Mouse (Mus musculus) monocyte, adult 2 months (primary cell): ENCODE results near the gene Zdhhc18.

ENCODE experiments used
- DNase-seq, 2 experiments: peaks; one replicate each; pipeline ENCODE4 v3.0.0; 2022; ENCODE audit warnings: low spot score in 2 of 2, low read depth in 1 of 2

The Zdhhc18 gene

DNA sequence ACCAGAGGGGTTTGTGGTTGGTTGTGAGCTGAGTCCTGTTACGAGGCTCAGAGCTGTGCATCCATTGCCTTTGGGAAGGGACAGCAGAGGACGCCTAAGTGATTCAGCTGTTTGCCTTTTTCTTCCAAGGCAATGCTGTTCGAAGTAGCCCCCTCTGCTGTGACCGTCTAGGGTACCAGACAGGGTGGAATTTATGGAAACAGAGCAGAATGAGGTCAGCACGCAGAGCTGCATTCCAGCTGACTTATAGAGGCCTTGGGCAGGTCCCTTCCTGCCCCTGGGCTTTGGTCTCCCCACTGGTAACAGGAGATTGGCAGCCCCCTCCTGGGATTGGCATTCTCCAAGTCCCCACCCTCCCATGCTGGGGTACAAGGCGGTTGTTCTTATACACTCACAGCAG, 45.1 kb downstream of the Zdhhc18 start:
- no peak for DNase-seq

DNA sequence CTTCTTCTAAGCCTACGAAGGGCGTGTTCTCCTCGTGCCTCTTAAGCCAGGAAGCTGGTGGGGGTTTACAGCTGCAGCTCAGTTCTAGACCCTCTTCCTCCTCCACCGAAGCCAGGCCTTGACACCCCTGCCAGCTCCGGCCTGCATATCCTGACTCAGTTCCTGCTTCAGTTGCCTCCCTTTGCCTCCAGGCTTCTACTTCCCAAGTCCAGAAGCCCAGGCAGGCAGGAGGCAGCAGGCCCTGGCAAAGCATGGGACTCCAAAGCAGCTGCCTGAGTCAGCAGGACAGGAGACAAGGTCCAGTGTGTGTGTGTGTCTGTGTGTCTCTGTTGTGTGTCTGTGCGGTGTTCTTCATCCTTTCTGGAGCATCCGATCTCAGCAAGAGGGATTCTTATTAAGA, 45.8 kb downstream of the Zdhhc18 start:
- no peak for DNase-seq

DNA sequence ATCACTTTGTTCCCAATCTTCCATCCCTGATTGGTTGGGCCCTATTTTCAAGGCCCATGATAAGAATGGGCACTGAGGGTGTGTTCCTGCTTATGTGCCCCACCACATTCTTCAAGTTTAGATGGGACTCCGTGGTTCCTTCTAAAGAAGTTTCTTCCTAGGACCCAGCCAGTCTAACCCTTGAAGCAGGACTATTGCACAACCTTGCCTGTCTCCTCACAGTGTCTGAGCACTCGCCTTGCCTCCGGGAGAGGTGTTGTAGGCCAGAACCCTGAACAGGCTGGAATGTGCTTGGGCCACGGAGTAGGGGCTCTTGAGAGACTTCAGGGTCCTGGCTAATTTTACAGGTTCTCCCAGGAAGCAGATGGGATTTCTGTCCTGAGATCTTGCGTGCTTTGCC, 46.9 kb downstream of the Zdhhc18 start:
- no peak for DNase-seq

DNA sequence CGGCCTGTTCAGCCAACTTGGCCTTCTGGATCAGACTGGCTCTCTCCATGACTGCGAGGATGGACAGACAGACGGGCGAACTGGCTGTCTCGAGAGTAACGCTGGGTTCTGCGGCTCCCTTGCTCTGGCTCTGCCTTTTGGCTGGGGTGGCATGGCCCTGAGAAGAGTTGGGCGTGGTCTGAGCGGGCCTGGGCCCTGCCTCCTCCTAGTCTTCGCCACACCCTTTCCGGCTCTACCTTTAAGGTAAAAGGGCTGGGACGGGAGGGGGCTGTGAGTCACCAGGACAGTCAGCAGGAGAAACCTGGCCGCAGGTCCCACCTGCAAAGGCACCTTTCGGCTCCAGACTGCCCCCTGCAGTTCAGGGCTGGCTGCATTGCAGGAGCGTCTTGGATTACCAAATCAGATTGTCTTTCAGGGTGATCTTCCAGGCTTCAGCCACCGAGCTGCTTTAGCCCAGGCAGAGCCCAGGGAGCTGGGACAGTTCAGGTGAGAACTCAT, 48.2 kb downstream of the Zdhhc18 start, which contains the start of gene Sfn:
Gene Sfn (minus strand): TSS at position 448 of the 498 bp plus-strand sequence.
- no peak for DNase-seq

DNA sequence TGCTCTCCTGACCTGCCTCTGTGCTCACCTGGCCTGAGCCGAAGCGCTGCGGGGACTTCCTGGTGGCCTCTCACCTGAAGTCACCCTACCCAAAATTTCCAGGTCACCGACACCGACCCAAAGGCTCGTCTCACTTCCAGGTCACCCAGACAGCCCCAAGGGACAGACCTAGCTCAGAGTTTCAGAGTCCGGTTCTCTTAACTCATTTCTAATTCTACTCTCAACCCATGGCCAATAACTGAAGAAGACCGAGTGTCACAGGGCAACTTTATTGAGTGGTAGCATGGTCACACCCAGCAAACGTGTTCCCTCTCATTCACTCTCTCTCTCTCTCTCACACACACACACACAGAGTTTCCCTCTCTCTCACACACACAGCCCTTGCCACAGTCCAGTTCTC, 49.6 kb downstream of the Zdhhc18 start:
- DNase-seq: no peak

DNA sequence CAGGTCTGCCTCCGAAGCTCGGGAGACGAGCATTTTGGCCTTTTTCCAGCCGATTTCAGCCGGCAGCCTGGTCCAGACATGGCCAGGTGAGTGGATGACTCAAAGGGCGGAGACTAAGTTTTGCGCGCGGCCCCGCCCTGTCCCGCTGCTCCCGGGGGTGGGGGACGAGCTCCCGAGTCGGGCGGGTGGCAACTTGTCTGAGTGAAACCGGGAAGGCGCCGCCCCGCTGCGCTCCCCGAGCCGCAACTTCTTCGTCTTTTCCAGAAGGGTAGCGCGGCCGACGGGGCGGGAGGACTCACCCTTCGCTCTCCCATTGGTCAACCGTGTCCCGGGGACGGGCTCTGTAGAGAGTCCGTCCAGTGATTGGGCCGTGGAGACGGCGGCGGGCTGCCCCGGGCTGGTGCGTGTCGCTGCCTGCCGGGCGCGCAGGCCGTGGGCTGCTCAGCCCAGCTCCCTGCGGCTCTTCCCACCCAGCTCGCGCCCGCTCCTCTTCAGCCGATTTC, 50.3 kb downstream of the Zdhhc18 start:
- DNase-seq: peak; percentile 47 to 73

DNA sequence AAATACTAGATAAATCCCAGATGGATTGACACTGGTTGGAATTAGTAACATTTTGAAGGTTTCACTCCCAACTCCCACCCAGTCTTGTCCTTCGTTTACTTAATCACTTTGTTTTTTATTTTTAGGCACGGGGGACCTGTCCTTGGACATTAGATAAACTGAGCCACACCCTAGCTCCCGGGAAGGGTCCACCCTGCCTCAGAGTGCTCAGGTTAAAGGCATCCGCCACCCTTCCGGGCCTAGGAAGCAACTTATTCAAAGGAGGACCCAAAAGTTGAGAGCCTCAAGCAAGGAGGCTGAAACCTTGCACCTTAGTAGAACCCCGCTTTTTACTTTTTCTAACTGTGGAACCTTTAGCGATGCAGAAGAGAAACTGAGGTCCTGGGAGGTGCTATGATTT, 50.8 kb downstream of the Zdhhc18 start:
- DNase-seq: no peak

DNA sequence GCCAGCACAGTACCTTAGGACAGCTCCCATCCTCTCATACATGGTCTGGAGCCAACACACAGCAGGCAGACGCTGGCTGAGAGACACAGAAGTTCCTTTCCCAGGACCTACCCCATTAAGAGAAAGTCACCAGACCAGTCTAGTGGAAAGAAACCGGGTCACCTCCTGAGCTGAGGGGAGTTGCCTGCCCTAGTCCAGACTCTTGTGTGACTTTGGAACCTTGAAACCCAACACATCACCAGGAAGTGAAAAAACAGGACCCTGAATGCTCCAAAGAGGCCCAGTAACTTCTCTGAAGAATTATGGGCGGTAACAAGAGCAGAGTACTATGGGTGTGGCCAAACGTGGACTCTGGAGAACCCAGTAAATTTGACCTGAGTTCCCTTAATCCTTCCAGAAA, 51.3 kb downstream of the Zdhhc18 start:
- DNase-seq: no peak

DNA sequence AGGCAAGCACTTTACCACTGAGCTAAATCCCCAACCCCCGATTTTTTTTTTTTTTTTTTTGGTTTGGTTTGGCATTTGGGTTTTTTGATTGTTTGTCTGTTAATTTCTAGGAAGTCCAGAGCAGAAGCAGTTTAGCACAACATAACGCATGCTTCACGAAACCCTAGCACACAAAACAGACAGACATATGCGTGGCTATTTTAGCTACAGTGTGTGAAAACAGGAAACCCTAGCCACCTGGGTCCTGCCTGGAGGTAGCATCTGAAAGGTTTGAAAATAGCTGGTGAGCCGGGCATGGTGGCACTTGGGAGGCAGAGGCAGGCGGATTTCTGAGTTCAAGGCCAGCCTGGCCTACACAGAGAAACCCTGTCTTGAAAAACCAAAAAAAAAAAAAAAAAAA, 53.9 kb downstream of the Zdhhc18 start:
- no peak for DNase-seq

DNA sequence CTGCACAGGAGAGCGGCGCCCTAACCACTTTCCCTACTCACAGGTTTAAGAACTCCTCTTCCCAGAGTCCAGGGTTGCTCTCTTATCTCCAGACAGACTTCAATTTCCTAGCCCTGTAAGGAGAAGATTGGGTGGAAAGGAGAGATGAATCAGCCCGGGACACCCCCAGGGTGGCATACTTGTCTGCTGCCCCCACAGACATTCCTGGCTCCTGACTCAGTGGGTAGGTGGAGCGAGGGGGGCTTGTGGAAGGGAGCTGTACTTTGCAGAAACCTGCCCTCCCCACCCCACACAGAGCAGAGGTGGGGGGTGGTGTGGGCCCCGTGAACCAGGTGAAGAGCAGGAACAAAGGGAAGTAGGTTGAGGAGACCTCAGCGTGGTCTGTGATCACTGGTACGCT, 54.4 kb downstream of the Zdhhc18 start:
- DNase-seq: no peak

DNA sequence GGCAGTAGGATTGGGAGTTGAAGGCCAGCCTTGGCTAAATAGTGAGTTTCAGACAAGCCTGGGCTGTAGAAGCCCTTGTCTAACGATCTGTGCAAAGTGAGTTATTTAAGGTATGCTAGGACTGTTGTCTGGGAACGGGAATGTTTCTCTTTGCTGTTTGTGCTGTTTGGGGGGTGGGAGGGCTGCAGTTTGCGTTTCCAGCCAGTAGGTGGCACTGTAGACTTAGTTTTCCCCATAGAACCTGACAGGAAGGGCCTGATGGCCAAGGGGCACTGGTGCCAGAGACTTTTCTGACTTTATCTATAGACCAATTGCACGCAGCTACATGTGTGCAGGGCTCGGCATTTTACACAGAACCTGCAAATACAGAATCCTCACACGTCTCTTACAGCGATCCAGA, 57.4 kb downstream of the Zdhhc18 start:
- DNase-seq: peak in 1 of 2 experiments; percentile 44

DNA sequence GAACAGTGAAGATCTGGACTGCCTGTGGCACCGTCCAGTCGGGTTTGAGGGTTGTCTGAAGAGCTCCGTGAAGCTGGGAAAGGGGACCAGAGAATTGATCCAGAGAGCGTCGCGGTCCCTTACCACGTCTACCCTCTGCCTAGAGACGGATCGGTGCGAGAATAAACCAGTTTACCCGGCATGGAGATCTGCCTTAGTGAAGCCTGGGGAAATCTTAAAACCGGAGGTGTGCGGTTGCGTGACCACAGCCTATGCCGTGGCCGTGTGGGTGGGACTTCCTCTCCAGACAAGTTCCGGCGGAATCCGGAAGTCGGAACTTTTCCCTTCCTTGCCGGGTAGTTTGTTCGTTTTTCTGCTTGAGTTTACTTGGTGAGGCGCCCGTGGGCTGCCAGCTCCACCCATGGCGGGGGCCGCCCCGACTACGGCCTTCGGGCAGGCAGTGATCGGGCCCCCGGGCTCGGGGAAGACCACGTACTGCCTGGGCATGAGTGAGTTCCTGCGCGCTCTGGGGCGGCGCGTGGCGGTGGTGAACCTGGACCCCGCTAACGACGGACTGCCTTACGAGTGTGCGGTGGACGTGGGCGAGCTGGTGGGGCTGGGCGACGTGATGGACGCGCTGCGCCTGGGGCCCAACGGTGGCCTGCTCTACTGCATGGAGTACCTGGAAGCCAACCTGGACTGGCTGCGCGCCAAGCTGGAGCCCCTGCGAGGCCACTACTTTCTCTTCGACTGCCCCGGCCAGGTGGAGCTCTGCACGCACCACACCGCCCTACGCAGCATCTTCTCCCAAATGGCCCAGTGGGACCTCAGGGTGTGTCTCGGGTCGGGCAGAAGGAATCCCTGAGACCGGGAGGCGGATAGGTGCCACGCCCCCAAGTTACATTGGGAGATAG, 65.6 kb downstream of the Zdhhc18 start, which contains the start of gene Gpn2:
Gene Gpn2 (plus strand): TSS at position 304 of the 893 bp plus-strand sequence.
- peak in 1 of 2 experiments; percentile 69 for DNase-seq

DNA sequence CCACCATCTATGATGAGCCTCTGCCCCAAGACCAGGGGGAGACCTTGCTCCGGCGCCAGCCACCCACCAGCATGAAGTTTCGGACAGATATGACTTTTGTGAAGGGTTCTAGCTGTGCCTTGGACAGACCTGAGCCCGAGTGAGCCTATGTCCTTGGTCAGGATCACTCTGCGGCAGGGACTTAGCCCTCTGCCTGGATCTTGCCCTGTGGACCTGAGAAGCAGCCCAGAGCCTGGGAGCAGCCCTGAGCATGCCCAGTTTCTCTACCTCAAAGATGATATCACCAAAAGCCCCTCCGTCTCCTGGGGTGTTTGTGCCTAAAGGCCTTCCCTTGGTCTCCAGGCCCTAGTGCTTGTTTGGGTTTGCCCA, 66.3 kb downstream of the Zdhhc18 start:
- no peak for DNase-seq

DNA sequence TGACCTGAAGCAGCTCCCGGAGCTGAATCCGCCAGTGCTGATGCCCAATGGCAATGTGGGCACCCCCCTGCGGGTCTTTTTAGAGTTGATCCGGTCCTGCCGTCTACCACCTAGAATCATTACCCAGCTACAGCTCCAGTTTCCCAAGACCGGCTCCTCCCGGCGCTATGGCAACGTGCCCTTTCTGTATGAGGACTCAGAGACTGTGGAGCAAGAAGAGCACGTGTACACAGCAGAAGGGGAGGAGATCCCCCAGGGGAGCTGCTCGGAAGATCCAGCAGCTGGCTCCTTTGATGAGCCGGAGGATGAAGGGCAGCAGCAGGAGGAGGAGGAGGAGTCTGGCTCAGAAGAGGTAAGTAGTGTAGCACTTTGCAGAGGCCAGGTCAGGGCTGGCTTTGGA, 72.0 kb downstream of the Zdhhc18 start:
- DNase-seq: no peak

DNA sequence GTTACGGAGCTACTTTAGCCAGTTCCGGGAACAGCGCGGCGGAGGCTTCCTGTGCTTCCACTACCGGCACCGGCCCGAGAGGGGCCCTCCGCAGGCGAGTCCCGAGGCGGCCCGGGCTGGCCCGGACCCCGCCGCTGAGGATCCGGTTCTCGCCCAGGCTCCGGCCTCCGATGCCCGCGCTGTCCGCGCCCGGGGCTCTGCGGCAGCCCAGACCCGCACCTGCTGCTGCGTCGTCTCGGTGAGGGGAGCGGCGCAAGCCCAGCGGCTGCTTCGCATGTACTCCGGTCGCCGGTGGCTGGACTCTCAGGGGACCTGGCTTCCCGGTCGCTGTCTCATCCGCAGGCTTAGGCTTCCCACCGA, 75.1 kb downstream of the Zdhhc18 start:
- no peak for DNase-seq

DNA sequence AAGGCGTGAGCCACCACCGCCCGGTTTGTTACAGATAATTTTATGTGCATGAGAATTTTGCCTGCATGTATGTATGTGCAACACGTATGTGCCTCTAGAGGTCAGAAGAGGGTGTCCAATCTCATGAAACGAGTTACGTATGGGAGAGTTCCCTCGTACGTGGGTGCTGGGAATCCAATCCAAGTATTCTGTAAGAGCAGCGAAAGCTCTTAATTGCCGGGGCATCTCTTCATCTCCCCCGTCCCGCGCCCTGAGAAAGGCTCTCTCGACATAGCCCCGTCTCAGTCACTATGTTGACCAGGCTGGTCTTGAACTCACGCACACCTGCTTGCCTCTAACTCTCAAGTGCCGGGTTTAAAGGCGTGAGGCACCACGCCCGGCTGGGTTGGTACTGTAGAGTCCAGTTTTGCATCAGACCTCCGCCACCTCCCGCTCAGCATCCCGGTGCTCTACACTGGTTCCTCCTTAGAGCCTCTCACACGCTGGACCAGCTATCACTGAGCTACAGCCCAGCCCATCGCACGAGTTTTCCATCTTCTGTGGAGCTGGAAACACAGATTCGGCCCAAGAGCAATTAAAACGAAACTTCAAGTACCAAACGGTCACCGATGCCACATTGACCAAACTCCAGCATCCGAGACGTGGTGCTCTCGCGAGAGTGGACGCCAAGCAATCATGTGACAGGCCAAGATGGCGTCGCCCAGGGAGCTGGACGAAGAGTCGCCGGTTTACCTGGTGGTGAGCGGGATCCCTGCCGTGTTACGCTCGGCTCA, 75.7 kb downstream of the Zdhhc18 start, which contains the start of gene Gpatch3:
Gene Gpatch3 (plus strand): TSS at position 676 of the 773 bp plus-strand sequence.
- DNase-seq: peak; percentile 71 to 85

DNA sequence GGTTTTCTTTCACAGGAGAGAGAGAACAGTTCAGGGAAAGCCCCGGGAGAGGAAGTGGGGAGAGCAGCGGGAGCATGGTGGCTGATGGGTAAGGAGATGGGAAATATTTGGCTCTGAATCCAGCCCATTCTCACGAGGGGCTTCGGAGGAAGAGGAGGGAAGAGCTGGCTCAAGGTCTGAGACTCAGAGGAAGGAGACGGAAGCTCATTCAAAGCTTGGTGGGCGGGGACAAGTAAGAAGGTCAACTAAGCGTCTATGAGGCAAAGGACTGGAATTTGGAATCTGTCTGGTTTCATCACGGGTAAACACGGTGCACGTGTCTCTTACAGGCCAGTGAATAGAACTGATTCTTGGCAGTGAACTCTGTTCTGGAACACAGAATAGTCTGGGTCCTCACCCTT, 79.9 kb downstream of the Zdhhc18 start:
- DNase-seq: no peak

DNA sequence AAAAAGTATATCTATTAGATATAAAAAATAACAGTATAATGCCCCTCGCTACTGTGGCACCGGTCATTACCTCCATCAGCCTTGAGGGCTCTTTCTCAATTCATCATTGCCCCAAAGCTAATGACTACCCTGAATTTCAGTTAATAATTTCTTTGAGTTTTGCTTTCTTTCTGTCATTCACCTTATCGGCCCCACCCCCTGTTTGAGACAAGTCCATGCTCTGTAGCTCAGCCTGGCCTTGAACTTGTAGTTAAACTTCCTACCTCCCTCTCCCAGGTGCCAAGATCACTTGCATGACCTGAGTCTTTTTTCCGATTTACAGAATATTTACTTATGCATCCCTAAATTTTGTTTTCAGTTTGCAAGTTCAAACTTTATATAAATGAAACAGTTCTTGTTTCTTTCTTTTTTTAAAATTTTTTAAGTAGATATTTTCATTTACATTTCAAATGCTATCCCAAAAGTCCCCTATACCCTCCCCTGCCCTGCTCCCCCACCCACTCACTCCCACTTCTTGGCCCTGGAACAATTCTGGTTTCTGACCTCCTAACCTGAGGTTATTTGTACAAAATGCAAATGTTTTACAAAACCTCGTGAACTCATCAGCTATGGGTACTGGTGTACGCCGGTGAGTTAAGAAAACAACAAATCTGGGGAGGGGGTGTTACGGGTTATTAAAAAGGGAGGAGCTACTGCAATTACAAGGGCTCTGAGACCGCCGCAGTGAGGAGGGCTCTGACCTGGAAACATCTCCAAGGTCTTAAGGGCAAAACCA, 80.5 kb downstream of the Zdhhc18 start:
- DNase-seq: no peak

DNA sequence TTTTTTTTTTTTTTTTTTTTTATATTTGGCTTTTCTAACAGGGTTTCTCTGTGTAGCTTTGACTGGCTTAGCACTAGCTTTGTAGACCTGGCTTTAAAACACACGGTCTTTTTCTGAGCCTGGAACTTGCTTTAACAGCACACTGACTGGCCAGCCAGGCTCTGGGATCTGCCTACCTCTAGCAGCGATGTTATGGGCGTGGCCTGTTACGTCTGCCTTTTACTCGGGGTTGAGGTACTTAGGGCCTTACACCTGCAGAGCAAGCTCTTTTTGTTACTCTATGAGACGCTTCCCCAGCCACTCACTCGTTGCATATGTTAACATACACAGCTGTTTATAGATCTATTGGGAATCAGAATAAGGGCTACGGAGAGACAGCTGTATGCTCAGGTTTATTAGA, 82.7 kb downstream of the Zdhhc18 start:
- DNase-seq: no peak

DNA sequence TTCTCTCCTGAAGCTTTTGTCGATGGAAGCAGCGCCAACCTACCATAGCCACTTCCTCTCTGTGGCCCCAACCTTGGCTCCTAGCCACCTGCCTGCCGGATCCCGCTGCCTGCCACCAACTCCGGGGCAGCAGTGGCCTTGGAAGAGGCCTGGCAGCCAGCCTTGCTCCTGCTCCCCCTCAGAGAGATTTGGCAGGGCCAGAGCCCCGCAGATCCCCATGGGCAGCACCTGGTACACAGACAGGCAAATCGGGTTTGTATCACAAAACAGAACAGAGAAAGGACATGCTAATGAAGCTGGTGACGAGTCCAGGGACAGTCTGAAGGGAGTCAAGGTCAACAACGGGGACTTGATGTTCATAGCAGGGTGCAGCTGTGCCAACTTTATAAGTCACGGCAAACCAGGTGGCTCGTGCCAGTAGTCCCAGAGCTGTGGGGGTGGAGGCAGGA, 86.8 kb downstream of the Zdhhc18 start:
- no peak for DNase-seq

DNA sequence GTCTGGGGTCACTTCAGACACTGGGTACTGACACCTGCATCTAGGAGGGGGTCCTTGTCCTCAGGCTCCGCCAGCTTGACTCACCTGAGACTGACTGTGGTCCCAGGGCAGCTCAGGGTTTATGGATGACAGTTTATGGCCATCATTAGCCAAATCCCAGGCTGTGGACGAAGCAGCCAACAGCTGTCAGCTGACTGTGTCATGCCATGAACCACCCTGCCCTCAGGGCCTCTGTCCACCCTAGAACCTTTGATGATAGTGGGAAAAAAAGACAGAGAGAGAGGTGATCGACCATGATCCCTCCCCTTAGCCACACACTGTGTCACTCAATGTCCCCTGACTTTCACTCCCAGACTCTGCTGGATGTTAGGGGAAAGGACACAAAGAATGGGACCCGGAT, 88.3 kb downstream of the Zdhhc18 start:
- DNase-seq: no peak
